Mouse (Mus musculus) left cerebral cortex, postnatal 10 days (tissue): ENCODE data around the gene Gm10409. TPM values are rescaled to one million over a fixed set of nuclear protein-coding genes. Genes with fewer than 3 reads are reported as not detected.
"Not testable (repeated sequence)": the region's sequence is repeated elsewhere in the genome, so short reads cannot be mapped to it uniquely, and the experiment has no call there.

Source experiments
- DNase-seq, 2 experiments: peaks; one replicate each; pipeline ENCODE4 v3.0.0; 2021 to 2022; ENCODE audit warnings: low spot score in 2 of 2, mixed read lengths in 1 of 2; ENCODE audit errors: extremely low spot score in 1 of 2
- intact Hi-C: fragments of 180-260 bp; cut with DNase I; formaldehyde crosslinking; loops from one replicate; pipeline ENCODE4 v1.15.1; 2025
- total RNA-seq, 2 experiments: library from RNA; stranded (reverse); gene quantifications; 2 replicates each; pipeline ENCODE4 v1.2.3; 2021

Gm10409 gene
- total RNA-seq, result 1 to 10 TPM; 8.4 to 8.5 TPM

GRCm38 (mm10) chr14:3412314-3412713, at the start of gene Gm10409:
Gene Gm10409 (plus strand): TSS chr14:3412614.
- intact Hi-C loops, result not testable (repeated sequence)

DNA sequence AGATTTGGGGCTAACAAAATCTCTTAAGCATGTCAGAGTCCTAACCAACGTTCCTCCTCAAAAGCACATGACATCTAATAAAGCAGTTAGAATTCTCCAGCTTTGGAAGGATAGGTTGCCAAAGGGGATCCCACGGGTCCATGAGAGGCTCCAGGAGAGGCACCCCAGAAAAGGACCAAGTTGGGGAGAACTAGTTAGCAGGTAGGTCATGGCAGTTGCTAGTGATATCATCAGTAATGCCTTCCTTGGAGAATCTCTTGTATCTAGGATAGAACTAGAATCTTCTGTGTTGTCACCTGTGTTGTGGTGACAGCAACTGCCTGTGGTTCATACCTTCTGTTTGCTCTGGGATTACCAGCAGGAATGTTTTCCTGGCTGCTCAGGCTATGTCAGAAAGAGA, 17.6 kb upstream of the Gm10409 start, which contains the start of gene Gm10413:
Gm10413 (plus strand) TSS at position 301 of the 400 bp plus-strand sequence.
- DNase-seq, intact Hi-C loops: not testable (repeated sequence)

More at GRCm38 (mm10) chr14:3412314-3412713, at the start of gene Gm10409:
- DNase-seq, result not testable (repeated sequence)

- DNase-seq, intact Hi-C loops: not testable (repeated sequence)
Measured at GRCm38 (mm10) chr14:3427803-3428202, 15.4 kb downstream of the Gm10409 start, which contains the start of gene Gm3005. Gene Gm3005 (plus strand): TSS chr14:3428103.

DNA sequence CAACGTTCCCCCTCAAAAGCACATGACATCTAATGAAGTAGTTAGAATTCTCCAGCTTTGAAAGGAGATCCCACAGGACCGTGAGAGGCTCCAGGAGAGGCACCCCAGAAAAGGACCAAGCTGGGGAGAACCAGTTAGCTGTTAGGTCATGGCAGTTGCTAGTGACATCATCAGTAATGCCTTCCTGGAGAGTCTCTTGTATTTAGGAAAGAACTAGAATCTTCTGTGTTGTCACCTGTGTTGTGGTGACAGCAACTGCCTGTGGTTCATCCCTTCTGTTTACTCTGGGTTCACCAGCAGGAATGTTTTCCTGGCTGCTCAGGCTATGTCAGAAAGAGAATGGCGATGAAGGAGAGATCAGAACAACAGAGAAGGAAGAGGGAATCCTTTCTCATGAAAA, 36.7 kb downstream of the Gm10409 start, which contains the start of gene Gm10408:
Gm10408 (plus strand) TSS at position 301 of the 400 bp plus-strand sequence.
- DNase-seq, intact Hi-C loops: not testable (repeated sequence)

Other genes starting within 250 kb of the Gm10409 start
- under 1 TPM; 0.51 to 0.62 TPM for gene Gm5795, start 224.4 kb upstream of the Gm10409 start, total RNA-seq
- gene D830030K20Rik, start 204.1 kb upstream of the Gm10409 start, total RNA-seq, result 1 to 10 TPM; 6.3 to 6.5 TPM
- under 1 TPM; 0.77 to 0.86 TPM for gene Gm2956, start 80.0 kb upstream of the Gm10409 start, total RNA-seq
- gene Gm10413, start 17.5 kb upstream of the Gm10409 start, total RNA-seq, result not detected
- 1 to 10 TPM in 1 of 2 experiments, under 1 TPM in 1; 0.94 to 2.1 TPM for gene Gm3005, start 15.5 kb downstream of the Gm10409 start, total RNA-seq
- under 1 TPM in 1 of 2 experiments, not detected in 1; 0.43 TPM for gene Gm10408, start 36.8 kb downstream of the Gm10409 start, total RNA-seq
- gene Gm3012, start 221.9 kb downstream of the Gm10409 start, total RNA-seq, result not detected
- 1 to 10 TPM; 8.4 to 8.5 TPM for gene Gm3020, start 239.4 kb downstream of the Gm10409 start, total RNA-seq